Mouse (Mus musculus): ENCODE measurements around the gene Ptprq.

Ptprq gene

DNA sequence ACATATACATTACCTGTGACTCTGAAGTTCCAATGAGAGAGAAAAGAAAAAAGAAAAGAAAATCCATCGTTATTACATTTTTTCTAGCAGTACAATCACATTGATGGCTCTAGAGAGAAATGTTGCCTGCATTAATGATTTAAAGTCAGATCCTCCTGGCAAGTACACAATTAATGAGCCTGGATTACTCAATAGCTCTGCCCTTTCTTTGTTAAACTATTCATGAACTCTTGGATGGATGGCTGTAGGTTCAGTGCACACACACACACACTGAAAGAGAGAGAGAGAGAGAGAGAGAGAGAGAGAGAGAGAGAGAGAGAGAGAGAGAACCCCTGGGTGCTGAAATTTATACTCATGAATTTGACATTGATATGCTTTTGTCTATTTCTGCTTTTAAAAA lies at the start of gene Ptprq:
TSS of gene Ptprq (minus strand) at position 246 of the 400 bp plus-strand sequence.
- DNase-seq (ENCODE audit: low read depth in 2 of 2, low spot score in 2 of 2), result no peak

- DNase-seq (ENCODE audit: low read depth in 2 of 2, low spot score in 2 of 2), result no peak
Observed at GRCm38 (mm10) chr10:107759624-107760023, 39.8 kb upstream of the Ptprq start.

- DNase-seq (ENCODE audit: low read depth in 2 of 2, low spot score in 2 of 2), result no peak
Observed at GRCm38 (mm10) chr10:107753471-107753870, 33.6 kb upstream of the Ptprq start.

GRCm38 (mm10) chr10:107752351-107753143 lies 32.7 kb upstream of the Ptprq start:
- DNase-seq (ENCODE audit: low read depth in 2 of 2, low spot score in 2 of 2), result no peak

- DNase-seq (ENCODE audit: low read depth in 2 of 2, low spot score in 2 of 2), result no peak
Observed at GRCm38 (mm10) chr10:107751944-107752343, 32.1 kb upstream of the Ptprq start.

GRCm38 (mm10) chr10:107747566-107747965 lies 27.7 kb upstream of the Ptprq start:
- DNase-seq (ENCODE audit: low read depth in 2 of 2, low spot score in 2 of 2), result no peak

DNA sequence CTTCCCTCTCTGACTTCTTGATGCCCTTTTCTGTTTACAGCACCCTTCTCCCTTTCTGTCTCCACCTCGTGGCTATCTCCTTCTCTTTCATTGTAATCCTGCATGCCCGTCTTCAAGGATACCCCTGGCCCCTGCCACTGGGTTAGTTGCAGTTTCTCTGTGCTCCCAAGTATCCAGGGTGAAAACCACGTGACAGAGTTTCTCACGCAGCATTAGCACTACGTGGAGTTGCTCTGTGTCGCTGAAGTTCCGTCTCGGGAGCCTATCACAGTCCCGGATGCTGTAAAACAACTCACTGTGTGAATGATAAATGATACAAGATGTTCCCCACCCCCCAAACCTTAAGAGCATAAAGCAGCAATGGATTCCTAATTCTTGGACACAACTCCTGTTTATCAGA lies 26.9 kb upstream of the Ptprq start:
- no peak for DNase-seq (ENCODE audit: low read depth in 2 of 2, low spot score in 2 of 2)

- no peak for DNase-seq (ENCODE audit: low read depth in 2 of 2, low spot score in 2 of 2)
Observed at GRCm38 (mm10) chr10:107739815-107740214, 20.0 kb upstream of the Ptprq start.

GRCm38 (mm10) chr10:107737743-107738142 lies 17.9 kb upstream of the Ptprq start:
- no peak for DNase-seq (ENCODE audit: low read depth in 2 of 2, low spot score in 2 of 2)

DNA sequence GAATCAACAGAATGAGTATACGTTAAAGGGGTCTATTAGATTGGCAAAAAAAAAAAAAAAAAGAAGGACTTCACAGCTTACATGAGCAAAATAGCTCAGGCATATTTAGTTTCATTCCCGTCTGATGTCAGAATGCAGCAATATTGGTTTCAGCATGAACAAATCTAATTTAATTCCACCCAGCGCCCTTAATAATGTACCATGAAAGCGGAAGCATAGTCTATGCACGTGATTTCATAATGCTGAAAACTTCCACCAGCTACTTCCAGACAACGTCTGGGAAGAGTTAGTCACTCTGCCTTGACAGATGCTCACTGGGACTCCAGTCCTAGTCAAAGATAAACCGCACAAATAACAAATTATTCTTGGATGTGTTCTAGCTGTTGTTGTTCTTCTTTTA lies 15.6 kb upstream of the Ptprq start:
- DNase-seq (ENCODE audit: low read depth in 2 of 2, low spot score in 2 of 2), result no peak

DNA sequence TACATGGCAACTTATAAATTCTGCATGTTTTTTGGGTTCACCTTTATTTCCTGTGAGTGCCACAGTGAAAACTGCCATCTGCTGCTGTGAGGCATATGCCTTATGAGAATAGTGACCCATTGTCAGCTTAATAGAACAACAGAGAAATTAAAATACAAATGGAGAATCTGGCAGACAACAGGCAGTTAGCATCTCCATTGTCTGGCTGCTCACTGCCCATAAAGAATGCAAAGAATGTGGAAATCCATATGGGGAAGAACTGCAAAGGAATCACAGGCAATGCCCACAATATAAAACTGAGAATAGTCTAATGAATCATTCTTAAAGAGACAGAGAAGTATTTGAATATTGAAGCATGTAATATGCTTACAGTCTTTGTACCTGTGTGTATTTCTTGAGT lies 14.5 kb upstream of the Ptprq start:
- no peak for DNase-seq (ENCODE audit: low read depth in 2 of 2, low spot score in 2 of 2)

- DNase-seq (ENCODE audit: low read depth in 2 of 2, low spot score in 2 of 2), result no peak
Observed at GRCm38 (mm10) chr10:107725631-107726030, 5.8 kb upstream of the Ptprq start.

DNA sequence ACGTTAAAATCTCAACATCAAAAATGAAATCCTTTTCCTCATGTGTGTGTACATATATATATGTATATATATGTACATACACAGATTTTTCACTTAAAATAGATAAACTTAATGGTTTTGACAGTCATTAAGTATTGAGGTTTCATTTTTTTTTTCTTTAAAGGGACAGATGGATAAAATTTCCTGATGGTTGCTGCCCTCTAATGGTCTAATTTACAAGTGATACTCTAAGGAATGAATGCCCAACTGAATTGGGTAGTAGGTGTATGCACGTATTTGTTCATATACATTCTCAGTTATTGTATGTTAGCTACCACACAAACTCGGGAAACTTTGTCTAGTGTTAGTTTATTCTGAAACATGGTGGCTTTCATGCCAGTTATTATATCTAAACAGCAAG lies 15.4 kb downstream of the Ptprq start:
- DNase-seq (ENCODE audit: low read depth in 2 of 2, low spot score in 2 of 2), result no peak

- DNase-seq (ENCODE audit: low read depth in 2 of 2, low spot score in 2 of 2), result no peak
Observed at GRCm38 (mm10) chr10:107700944-107701343, 18.9 kb downstream of the Ptprq start.

GRCm38 (mm10) chr10:107698716-107699115 lies 21.1 kb downstream of the Ptprq start:
- no peak for DNase-seq (ENCODE audit: low read depth in 2 of 2, low spot score in 2 of 2)

- DNase-seq (ENCODE audit: low read depth in 2 of 2, low spot score in 2 of 2), result no peak
Observed at GRCm38 (mm10) chr10:107697177-107697576, 22.7 kb downstream of the Ptprq start.

DNA sequence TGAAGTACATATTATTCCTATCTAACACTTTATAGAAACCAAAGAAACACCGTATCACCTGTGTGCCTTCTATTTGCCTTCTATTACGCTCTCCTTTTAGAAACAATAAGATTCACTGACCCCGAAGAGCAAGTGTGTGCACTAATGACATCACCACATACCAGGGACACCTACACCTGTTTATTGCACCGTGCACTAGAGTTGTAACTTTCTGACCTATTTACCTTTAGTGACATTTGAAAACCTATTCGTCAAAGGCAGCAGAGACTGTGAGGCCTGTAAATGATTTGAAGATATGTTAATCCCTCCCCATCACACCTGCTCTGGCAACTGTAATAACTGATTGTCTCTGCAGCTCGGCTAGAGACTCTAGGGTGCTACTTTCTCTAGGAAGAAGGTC lies 32.5 kb downstream of the Ptprq start:
- no peak for DNase-seq (ENCODE audit: low read depth in 2 of 2, low spot score in 2 of 2)

DNA sequence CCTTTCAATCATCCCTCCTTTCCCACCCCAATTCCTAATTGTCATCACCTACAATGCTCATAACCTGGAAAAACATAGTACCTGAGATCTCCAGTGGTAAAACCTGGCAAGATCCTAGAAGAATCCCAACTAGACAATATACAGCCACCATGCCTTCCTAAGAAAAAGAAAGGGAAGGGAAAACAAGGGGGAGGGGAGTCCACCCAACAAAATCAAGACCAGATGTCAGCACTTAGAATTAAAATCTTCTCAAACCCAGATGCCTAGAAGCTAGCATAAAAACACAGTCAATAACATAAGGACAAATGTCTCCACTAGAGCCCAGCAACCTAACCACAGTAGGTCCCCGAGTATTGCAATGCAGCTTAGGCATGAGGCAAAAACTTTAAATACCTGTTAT lies 43.9 kb downstream of the Ptprq start:
- no peak for DNase-seq (ENCODE audit: low read depth in 2 of 2, low spot score in 2 of 2)

DNA sequence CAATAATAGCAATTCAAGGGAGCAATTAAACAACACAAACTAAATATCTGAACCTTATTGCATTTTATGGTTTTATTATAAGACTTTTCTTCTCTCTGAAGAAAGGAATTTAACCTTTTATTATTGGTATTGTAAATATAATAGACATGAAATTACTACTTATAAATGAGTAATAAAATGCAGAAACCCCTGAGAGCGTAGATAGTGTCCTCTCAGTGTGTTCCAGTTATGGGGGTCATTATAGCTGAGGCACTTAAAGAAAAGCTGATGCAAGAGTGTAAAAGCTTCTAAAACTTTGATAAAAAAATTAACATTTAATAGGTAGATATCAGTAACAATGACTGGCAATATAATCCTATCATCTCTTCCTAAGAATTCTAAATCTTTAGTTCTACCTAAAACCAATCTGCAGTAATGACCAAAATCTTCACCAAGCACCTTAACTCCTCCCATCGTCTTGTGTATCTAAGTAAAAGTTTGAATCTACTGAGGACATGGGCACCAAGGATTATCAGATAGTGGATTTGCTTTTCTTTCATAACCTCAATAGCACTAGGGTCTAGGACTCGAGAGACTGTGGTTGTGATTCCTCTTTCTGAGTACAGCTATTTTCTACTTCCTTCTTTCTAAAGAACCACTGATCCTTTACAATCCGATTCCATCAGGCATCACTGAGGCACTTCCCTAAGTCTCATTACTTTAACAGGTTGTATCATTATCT lies 51.3 kb downstream of the Ptprq start:
- DNase-seq (ENCODE audit: low read depth in 2 of 2, low spot score in 2 of 2), result no peak

GRCm38 (mm10) chr10:107662372-107663065 lies 57.3 kb downstream of the Ptprq start:
- no peak for DNase-seq (ENCODE audit: low read depth in 2 of 2, low spot score in 2 of 2)

DNA sequence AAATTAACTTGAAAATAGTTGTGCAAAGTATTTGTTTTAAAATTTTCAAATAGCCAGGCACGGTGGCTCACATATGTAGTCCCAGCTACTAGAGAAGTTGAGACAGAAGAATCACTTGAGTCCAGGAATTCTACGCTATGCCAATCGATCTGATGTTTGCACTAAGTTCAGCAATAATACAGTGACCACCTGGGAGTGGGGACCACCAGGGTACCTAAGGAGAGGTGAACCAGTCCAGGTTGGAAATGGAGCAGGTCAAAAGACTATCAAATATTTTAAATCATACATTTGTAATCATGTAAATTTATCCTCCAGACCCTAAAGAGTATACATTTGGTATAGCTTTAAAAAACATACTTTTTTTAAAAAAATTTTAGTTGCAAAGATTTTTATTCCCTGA lies 57.9 kb downstream of the Ptprq start:
- DNase-seq (ENCODE audit: low read depth in 2 of 2, low spot score in 2 of 2), result no peak

DNA sequence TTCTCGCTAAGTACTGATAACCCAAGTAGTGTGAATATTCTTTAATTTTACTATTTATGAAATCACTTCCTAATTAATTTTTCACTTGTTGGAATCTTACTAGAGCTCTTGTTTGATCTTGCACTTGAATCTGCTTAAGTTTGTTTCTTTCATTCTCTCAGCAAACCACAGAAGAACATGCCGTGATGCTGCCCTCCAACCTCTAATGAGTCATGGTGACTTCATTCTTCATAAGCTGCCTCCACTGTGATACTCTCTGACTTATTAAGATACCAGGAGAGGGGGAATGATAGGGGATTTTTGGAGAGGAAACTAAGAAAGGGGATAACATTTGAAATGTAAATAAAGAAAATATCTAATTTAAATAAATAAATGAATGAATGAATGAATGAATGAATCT lies 60.7 kb downstream of the Ptprq start:
- DNase-seq (ENCODE audit: low read depth in 2 of 2, low spot score in 2 of 2), result no peak

Measured in CD8-positive naive resting alpha-beta T cell, adult 2 months (primary cell).